Mouse (Mus musculus): ENCODE measurements around the gene Tmod3.

- no peak for TF ChIP-seq CTCF (IDR thresholded peaks at IDR 0.05; ENCODE audit: insufficient read depth, low read length)
- no peak for TF ChIP-seq POLR2A (IDR thresholded peaks at IDR 0.05; ENCODE audit: borderline replicate concordance, extremely low read depth, low read depth, low read length)
These were observed 80.2 kb downstream of the Tmod3 start for GRCm38 (mm10) chr9:75479106-75479725.

Measured in lung, adult 2 months (tissue).